Mouse (Mus musculus): ENCODE results near the gene Mtpn. TPM values are rescaled to one million over a fixed set of nuclear protein-coding genes. Genes with fewer than 3 reads are reported as not detected.

The Mtpn gene
- polyA plus RNA-seq (2015; fragmentation: Nextera tagmentation; extraction: Ambion mirVana) = 60.1 and 71.7 TPM in 2 replicates

- Histone ChIP-seq H3K27ac (peak within 1 kb of the TSS; percentile 85), H3K4me3 (replicated peaks) (peak within 1 kb of the TSS; percentile 99), H3K9ac (peak within 1 kb of the TSS; percentile 94), H3K4me2 (peak within 1 kb of the TSS; percentile 79), H3K36me3 (no peaks in the 10 kb centered on the region), H3K27me3 (no peaks in the 10 kb centered on the region), H3K4me1 (replicated peaks) (peaks cover 22% of the 10 kb centered on the region), H3K9me3 (replicated peaks) (no peaks in the 10 kb centered on the region)
- DNase-seq (peak; percentile 99), ATAC-seq (ENCODE audit: low read depth) (peak; percentile 98)
- WGBS (ENCODE audit: insufficient replicate concordance) = under 1% methylated on average over 61 of the region's 61 CpGs
Observed at GRCm38 (mm10) chr6:35539304-35540009, at the start of gene Mtpn. Mtpn (minus strand) TSS chr6:35539888.

GRCm38 (mm10) chr6:35568731-35569130 lies 29.0 kb upstream of the Mtpn start:
- no peak for ATAC-seq (ENCODE audit: low read depth)
- no peaks in the 10 kb centered on the region for H3K27me3 ChIP-seq
- no peaks in the 10 kb centered on the region for H3K4me1 ChIP-seq (replicated peaks)
- H3K4me3 ChIP-seq (replicated peaks) = no peak overlapping the region
- no peaks in the 10 kb centered on the region for H3K9me3 ChIP-seq (replicated peaks)
- H3K36me3 ChIP-seq = no peaks in the 10 kb centered on the region
- DNase-seq = no peak
- no peak overlapping the region for H3K9ac ChIP-seq
- no peak overlapping the region for H3K27ac ChIP-seq
- H3K4me2 ChIP-seq = no peak overlapping the region

GRCm38 (mm10) chr6:35567755-35568154 lies 28.1 kb upstream of the Mtpn start:
- no peak for DNase-seq
- Histone ChIP-seq H3K36me3 (no peaks in the 10 kb centered on the region), H3K27me3 (no peaks in the 10 kb centered on the region), H3K4me3 (replicated peaks) (no peak overlapping the region), H3K9ac (no peak overlapping the region), H3K4me1 (replicated peaks) (no peaks in the 10 kb centered on the region), H3K9me3 (replicated peaks) (no peaks in the 10 kb centered on the region), H3K4me2 (no peak overlapping the region), H3K27ac (no peak overlapping the region)
- no peak for ATAC-seq (ENCODE audit: low read depth)

- Histone ChIP-seq H3K27me3 (no peaks in the 10 kb centered on the region), H3K4me2 (no peak overlapping the region), H3K27ac (no peak overlapping the region), H3K9me3 (replicated peaks) (no peaks in the 10 kb centered on the region), H3K4me1 (replicated peaks) (no peaks in the 10 kb centered on the region), H3K4me3 (replicated peaks) (no peak overlapping the region), H3K9ac (no peak overlapping the region), H3K36me3 (no peaks in the 10 kb centered on the region)
- DNase-seq = no peak
- 18% methylated on average over 2 of the region's 2 CpGs for WGBS (ENCODE audit: insufficient replicate concordance)
- ATAC-seq (ENCODE audit: low read depth) = no peak
Observed at GRCm38 (mm10) chr6:35559950-35560349, 20.3 kb upstream of the Mtpn start.

- Histone ChIP-seq H3K27me3 (no peaks in the 10 kb centered on the region), H3K4me1 (replicated peaks) (no peaks in the 10 kb centered on the region), H3K4me3 (replicated peaks) (no peak overlapping the region), H3K9ac (no peak overlapping the region), H3K4me2 (no peak overlapping the region), H3K36me3 (no peaks in the 10 kb centered on the region), H3K27ac (no peak overlapping the region), H3K9me3 (replicated peaks) (no peaks in the 10 kb centered on the region)
- ATAC-seq (ENCODE audit: low read depth) (no peak), DNase-seq (no peak)
Observed at GRCm38 (mm10) chr6:35544352-35544751, 4.7 kb upstream of the Mtpn start.

- no peak overlapping the region for H3K4me2 ChIP-seq
- 53% methylated on average over 8 of the region's 8 CpGs for WGBS (ENCODE audit: insufficient replicate concordance)
- H3K36me3 ChIP-seq = no peaks in the 10 kb centered on the region
- no peak overlapping the region for H3K9ac ChIP-seq
- H3K27me3 ChIP-seq = no peaks in the 10 kb centered on the region
- H3K27ac ChIP-seq = no peak overlapping the region
- H3K9me3 ChIP-seq (replicated peaks) = no peaks in the 10 kb centered on the region
- ATAC-seq (ENCODE audit: low read depth) = no peak
- H3K4me3 ChIP-seq (replicated peaks) = no peak overlapping the region
- peaks cover 9% of the 10 kb centered on the region for H3K4me1 ChIP-seq (replicated peaks)
- DNase-seq = no peak
Observed at GRCm38 (mm10) chr6:35542656-35543400, 3.1 kb upstream of the Mtpn start.

GRCm38 (mm10) chr6:35540377-35540776 lies 689 bp upstream of the Mtpn start:
- no peak overlapping the region for H3K4me2 ChIP-seq
- peaks cover 19% of the 10 kb centered on the region for H3K4me1 ChIP-seq (replicated peaks)
- ATAC-seq (ENCODE audit: low read depth) (no peak), DNase-seq (no peak)
- no peaks in the 10 kb centered on the region for H3K27me3 ChIP-seq
- H3K4me3 ChIP-seq (replicated peaks) = no peak overlapping the region
- no peaks in the 10 kb centered on the region for H3K36me3 ChIP-seq
- H3K9ac ChIP-seq = no peak overlapping the region
- no peaks in the 10 kb centered on the region for H3K9me3 ChIP-seq (replicated peaks)
- no peak overlapping the region for H3K27ac ChIP-seq
- WGBS (ENCODE audit: insufficient replicate concordance) = 78% methylated on average over 9 of the region's 9 CpGs

GRCm38 (mm10) chr6:35538757-35539303 lies 858 bp downstream of the Mtpn start:
- WGBS (ENCODE audit: insufficient replicate concordance) = 1% methylated on average over 21 of the region's 21 CpGs
- Histone ChIP-seq H3K4me1 (replicated peaks) (peaks cover 22% of the 10 kb centered on the region), H3K9ac (peak overlapping the region; percentile 94), H3K36me3 (no peaks in the 10 kb centered on the region), H3K27ac (peak overlapping the region; percentile 85), H3K4me2 (peak overlapping the region; percentile 79), H3K9me3 (replicated peaks) (no peaks in the 10 kb centered on the region), H3K27me3 (no peaks in the 10 kb centered on the region), H3K4me3 (replicated peaks) (peak overlapping the region; percentile 99)
- DNase-seq (peak; percentile 6), ATAC-seq (ENCODE audit: low read depth) (no peak)

GRCm38 (mm10) chr6:35536021-35536420 lies 3.7 kb downstream of the Mtpn start:
- 31% methylated on average over 7 of the region's 7 CpGs for WGBS (ENCODE audit: insufficient replicate concordance)

GRCm38 (mm10) chr6:35513362-35513761 lies 26.3 kb downstream of the Mtpn start:
- peaks cover 20% of the 10 kb centered on the region for H3K36me3 ChIP-seq
- H3K9me3 ChIP-seq (replicated peaks) = no peaks in the 10 kb centered on the region
- H3K27me3 ChIP-seq = no peaks in the 10 kb centered on the region
- no peak overlapping the region for H3K4me3 ChIP-seq (replicated peaks)
- ATAC-seq (ENCODE audit: low read depth) (no peak), DNase-seq (no peak)
- H3K4me1 ChIP-seq (replicated peaks) = no peaks in the 10 kb centered on the region
- H3K27ac ChIP-seq = no peak overlapping the region
- H3K4me2 ChIP-seq = no peak overlapping the region
- no peak overlapping the region for H3K9ac ChIP-seq

More at GRCm38 (mm10) chr6:35536021-35536420, 3.7 kb downstream of the Mtpn start:
- Histone ChIP-seq H3K4me2 (no peak overlapping the region), H3K4me3 (replicated peaks) (no peak overlapping the region), H3K9ac (no peak overlapping the region), H3K27me3 (no peaks in the 10 kb centered on the region), H3K36me3 (no peaks in the 10 kb centered on the region), H3K4me1 (replicated peaks) (peaks cover 29% of the 10 kb centered on the region), H3K27ac (no peak overlapping the region), H3K9me3 (replicated peaks) (no peaks in the 10 kb centered on the region)
- no peak for DNase-seq
- no peak for ATAC-seq (ENCODE audit: low read depth)

GRCm38 (mm10) chr6:35504781-35505180 lies 34.9 kb downstream of the Mtpn start:
- no peak for ATAC-seq (ENCODE audit: low read depth)
- Histone ChIP-seq H3K9me3 (replicated peaks) (no peaks in the 10 kb centered on the region), H3K27ac (no peak overlapping the region), H3K36me3 (0 out of 2 replicates have a peak, but pooled peaks cover under 1% of the 10 kb centered on the region), H3K4me1 (replicated peaks) (no peaks in the 10 kb centered on the region; the same call in 1 of the 2 replicates), H3K9ac (no peak overlapping the region), H3K27me3 (no peaks in the 10 kb centered on the region), H3K4me3 (replicated peaks) (no peak overlapping the region), H3K4me2 (no peak overlapping the region)
- no peak for DNase-seq
- 85% methylated on average over 2 of the region's 2 CpGs for WGBS (ENCODE audit: insufficient replicate concordance)

Data from liver, embryonic 13.5 days (tissue).